Mouse (Mus musculus) midbrain, embryonic 16.5 days (tissue): ENCODE measurements around the gene Gab2. TPM values are rescaled to one million over a fixed set of nuclear protein-coding genes. Genes with fewer than 3 reads are reported as not detected.

Experiments used
- ATAC-seq: fragments of 200-750 bp; cut with Nextera tagmentation; 2 replicates; pipeline ENCODE4 v1.8.0; 2017; ENCODE audit warnings: moderate TSS enrichment
- H3K27ac ChIP-seq: fragments of 300-500 bp; sonication (generic); 2 replicates; pipeline ENCODE4 v1.5.1; 2014; ENCODE audit warnings: mild to moderate bottlenecking, low read length, mixed read lengths
- H3K27me3 ChIP-seq: fragments of 300-500 bp; sonication (generic); 2 replicates; pipeline ENCODE4 v1.6.1; 2014; ENCODE audit warnings: low read depth, low read length, mixed read lengths; ENCODE audit not compliant: control insufficient read depth, insufficient read depth
- H3K36me3 ChIP-seq: fragments of 300-500 bp; sonication (generic); 2 replicates; pipeline ENCODE4 v1.6.1; 2014; ENCODE audit warnings: mild to moderate bottlenecking, low read length, moderate library complexity, mixed read lengths; ENCODE audit not compliant: control insufficient read depth, insufficient read depth
- H3K4me1 ChIP-seq: fragments of 300-500 bp; sonication (generic); 2 replicates; pipeline ENCODE4 v1.6.1; 2014; ENCODE audit warnings: mild to moderate bottlenecking, low read length, mixed read lengths; ENCODE audit not compliant: control insufficient read depth, insufficient read depth
- H3K4me2 ChIP-seq: fragments of 300-500 bp; sonication (generic); 2 replicates; pipeline ENCODE4 v1.6.1; 2014; ENCODE audit warnings: mild to moderate bottlenecking, low read length, mixed read lengths
- H3K4me3 ChIP-seq: fragments of 300-500 bp; sonication (generic); 2 replicates; pipeline ENCODE4 v1.5.1; 2014; ENCODE audit warnings: low read depth, mild to moderate bottlenecking, low read length, moderate library complexity, mixed read lengths
- H3K9ac ChIP-seq: fragments of 300-500 bp; sonication (generic); 2 replicates; pipeline ENCODE4 v1.6.1; 2014; ENCODE audit warnings: low read depth, low read length, mixed read lengths
- H3K9me3 ChIP-seq: fragments of 300-500 bp; sonication (generic); replicated peaks from 2 replicates; pipeline ENCODE4 v1.6.1; 2014; ENCODE audit warnings: mild to moderate bottlenecking, low read length, mixed read lengths; ENCODE audit not compliant: control insufficient read depth, poor library complexity, severe bottlenecking
- WGBS: fragments of 180-500 bp; shearing (Covaris S2); extraction: QIAGEN DNeasy Blood & Tissue Kit; methylation state at CpG from one replicate; pipeline ENCODE4 v1.1.7; 2014; 5-methylcytosine and 5-hydroxymethylcytosine counted together
- polyA plus RNA-seq: library from polyadenylated mRNA; unstranded; fragments of >200 nt; fragmentation: Nextera tagmentation; extraction: Ambion mirVana; gene quantifications from 2 replicates; pipeline ENCODE4 v1.2.1, GENCODE M21; 2015

Gab2 gene
- polyA plus RNA-seq, 1 experiment from 2014 or later = 20.3 TPM

DNA sequence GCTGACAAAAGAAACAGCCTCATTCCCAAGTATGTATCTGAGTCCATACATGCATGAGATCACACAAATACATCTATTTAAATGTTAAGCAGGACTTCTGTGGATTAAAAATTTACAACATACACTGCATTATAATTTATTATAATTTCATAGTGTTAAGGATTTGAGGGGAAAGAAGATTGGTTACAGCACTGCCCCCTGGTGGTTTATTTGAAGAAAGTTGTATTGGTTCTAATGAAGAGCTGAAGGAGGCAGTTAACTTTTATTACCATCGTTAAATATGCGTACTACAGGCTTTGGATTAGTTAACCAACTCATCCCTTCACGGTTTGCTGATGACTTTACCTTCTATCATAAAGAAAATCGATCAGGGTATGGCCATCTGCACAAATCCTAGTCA is 3.9 kb downstream of the Gab2 start:
- no peak overlapping the region for H3K4me3 ChIP-seq
- 10% methylated on average over 4 of the region's 4 CpGs for whole genome bisulfite sequencing
- H3K36me3 ChIP-seq = no peaks in the 10 kb centered on the region
- H3K27me3 ChIP-seq = no peaks in the 10 kb centered on the region
- peaks cover 9% of the 10 kb centered on the region for H3K4me1 ChIP-seq
- H3K9me3 ChIP-seq = no peaks in the 10 kb centered on the region
- ATAC-seq = no peak
- no peak overlapping the region for H3K27ac ChIP-seq
- H3K4me2 ChIP-seq = no peak overlapping the region
- H3K9ac ChIP-seq = no peak overlapping the region

DNA sequence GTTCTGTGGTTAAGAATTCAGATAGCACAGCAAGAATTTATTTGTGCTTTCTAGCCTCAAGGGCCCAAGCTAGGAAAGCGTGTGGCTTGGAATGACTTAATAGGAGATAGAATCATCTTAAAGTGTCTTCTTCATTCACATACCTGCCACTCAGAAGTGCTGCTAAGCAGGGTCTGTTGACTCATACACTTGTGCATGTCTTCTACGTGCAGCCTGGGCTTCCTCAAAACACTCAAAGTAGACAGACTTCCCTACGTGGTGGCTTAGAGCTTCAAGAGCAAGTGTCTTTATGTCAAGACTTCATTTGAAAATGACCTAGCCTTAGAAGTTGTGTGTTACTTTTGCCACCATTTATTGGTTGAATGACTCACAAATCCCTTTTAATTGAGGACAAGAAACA is 12.9 kb downstream of the Gab2 start:
- Histone ChIP-seq H3K9me3 (no peaks in the 10 kb centered on the region), H3K4me2 (no peak overlapping the region), H3K27me3 (no peaks in the 10 kb centered on the region), H3K9ac (no peak overlapping the region), H3K4me3 (no peak overlapping the region), H3K4me1 (no peaks in the 10 kb centered on the region), H3K27ac (no peak overlapping the region), H3K36me3 (no peaks in the 10 kb centered on the region)
- ATAC-seq = no peak
- WGBS = 86% methylated on average over 3 of the region's 3 CpGs

DNA sequence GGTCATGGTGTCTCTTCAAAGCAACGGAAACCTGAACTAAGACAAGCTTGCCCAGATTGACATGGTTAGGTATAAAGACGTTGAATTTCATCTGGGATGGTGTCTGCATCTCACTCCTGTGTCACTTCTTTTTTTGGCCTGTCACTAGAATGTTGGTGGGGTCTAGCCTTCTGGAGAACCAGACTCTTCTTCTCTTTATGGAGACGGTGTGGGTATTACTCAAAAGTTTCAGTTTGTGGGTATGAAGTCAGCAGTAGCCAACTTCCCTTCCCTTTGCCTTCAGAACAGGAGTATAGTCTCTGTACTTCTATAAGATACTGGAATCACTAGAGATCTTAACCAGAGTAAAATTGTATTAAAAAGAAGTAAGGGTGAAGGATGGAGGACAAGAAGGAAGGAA is 26.7 kb downstream of the Gab2 start:
- Histone ChIP-seq H3K36me3 (no peaks in the 10 kb centered on the region), H3K4me1 (no peaks in the 10 kb centered on the region), H3K4me3 (no peak overlapping the region), H3K27ac (no peak overlapping the region), H3K9ac (no peak overlapping the region), H3K27me3 (no peaks in the 10 kb centered on the region), H3K9me3 (no peaks in the 10 kb centered on the region), H3K4me2 (no peak overlapping the region)
- WGBS = 94% methylated on average over 3 of the region's 3 CpGs
- no peak for ATAC-seq

DNA sequence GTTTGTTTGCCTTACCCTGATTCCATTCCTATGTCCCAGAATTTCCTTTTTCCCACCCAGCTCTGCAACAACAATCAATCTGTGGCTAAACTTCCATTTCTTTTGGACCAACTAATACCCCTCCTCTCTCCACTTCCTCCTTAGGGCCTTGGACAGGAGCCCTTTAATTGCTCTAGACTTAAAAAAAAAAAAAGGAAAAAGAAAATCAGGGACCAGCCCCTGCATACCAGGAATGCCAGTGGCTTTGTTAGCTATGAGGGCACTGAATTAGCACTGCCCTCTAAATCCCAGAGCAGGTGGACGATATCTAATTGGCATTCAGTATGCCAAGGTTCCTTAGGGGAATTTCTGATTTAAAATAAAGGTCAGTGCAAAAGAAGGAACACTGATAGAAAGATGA is 47.6 kb downstream of the Gab2 start:
- Histone ChIP-seq H3K4me2 (no peak overlapping the region), H3K4me3 (no peak overlapping the region), H3K9me3 (no peaks in the 10 kb centered on the region), H3K27ac (no peak overlapping the region), H3K27me3 (no peaks in the 10 kb centered on the region), H3K36me3 (no peaks in the 10 kb centered on the region), H3K9ac (no peak overlapping the region), H3K4me1 (no peaks in the 10 kb centered on the region)
- ATAC-seq = no peak
- whole genome bisulfite sequencing = 13% methylated on average over 1 of the region's 1 CpGs

DNA sequence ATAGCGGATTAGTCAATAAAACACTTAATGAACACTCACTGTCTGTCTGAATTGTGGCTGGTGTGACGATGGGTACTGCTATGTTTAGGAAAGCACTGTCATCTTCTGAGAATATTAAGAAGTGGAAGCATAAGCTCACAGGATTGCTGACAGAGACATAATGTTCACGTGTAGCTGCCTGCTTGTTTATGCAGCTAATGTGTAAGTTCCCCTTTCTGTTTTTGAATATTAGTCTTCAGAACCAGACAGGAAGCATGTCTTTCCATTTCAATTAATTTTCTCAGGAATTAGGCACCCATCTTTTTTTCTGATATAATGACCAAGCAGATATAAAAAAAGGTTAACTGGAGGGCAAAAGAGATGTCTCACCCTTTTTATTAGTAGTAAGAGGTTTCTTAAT is 55.1 kb downstream of the Gab2 start:
- no peaks in the 10 kb centered on the region for H3K36me3 ChIP-seq
- H3K27me3 ChIP-seq = no peaks in the 10 kb centered on the region
- no peak overlapping the region for H3K27ac ChIP-seq
- WGBS = 74% methylated on average over 3 of the region's 3 CpGs
- peaks cover 5% of the 10 kb centered on the region for H3K9me3 ChIP-seq
- H3K4me2 ChIP-seq = no peak overlapping the region
- H3K4me1 ChIP-seq = no peaks in the 10 kb centered on the region
- no peak for ATAC-seq
- H3K4me3 ChIP-seq = no peak overlapping the region
- no peak overlapping the region for H3K9ac ChIP-seq

DNA sequence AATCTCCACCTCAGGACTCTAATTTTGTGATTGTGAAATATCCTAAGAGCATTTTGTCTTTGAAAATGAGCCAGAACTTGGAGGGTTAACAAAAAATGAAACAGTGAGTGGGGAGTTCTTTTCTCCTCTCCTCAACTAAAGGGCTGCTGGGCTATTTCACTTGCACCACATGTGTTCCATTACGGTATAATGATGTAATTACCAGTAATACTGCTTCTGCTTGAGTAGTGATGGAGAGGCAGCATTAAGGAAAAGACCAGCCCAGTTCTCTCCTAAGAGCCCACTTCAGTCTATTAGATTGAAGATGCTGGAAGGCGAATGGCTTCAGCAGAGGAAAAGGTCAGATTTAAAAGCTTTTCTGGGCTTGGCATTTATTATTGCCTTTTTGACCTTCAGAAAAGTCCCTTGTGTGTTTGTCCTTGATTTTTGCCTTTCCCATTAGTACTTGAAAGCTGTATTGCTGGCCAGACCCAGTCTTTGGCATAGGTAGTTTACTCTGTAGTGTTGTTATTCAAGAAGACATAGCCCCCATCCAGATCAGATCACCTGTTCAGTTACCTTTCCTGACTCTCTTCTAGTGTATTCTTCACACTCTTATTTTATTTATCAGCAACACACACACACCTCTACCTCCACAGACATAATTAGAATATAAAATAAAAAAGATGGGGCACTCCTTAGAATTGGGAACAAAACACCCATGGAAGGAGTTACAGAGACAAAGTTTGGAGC is 69.9 kb downstream of the Gab2 start:
- ATAC-seq = peak; percentile 48; the same call in 1 of the 2 replicates
- WGBS = 61% methylated on average over 2 of the region's 2 CpGs

DNA sequence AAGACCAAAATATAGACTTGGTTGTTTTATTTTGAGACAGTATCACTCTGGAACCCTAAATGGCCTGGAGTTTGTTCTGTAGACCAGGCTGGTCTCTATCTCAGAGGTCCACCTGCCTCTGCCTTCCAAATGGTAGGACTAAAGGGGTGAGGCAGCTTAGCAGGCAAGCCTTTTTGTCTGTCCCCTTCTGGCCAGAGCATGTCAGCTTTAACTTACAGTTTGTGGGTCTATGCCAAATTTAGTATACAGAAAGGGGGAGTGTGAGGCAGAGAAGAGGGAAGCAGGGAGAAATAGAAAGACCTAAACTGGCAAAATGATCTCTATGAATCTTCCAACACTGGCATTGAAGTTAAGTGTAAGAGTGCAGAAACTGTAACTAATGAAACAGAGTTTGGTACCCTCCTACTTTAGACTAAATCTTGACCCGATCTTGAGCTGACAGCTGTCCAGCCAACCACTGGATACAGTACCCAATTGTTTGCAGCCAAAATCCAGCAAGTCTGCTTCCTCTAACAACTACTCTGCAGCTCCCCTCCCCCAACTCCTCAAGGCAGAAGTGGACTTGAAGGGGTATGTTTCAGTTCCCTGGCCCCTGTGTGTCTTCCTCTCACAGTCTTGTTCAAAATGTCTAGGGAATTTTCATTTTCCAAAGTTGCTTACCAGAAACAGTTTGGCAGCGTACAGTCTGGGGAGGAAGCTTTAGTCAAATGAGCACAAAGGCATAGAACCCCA is 73.5 kb downstream of the Gab2 start:
- ATAC-seq = no peak
- Histone ChIP-seq H3K27me3 (no peaks in the 10 kb centered on the region), H3K27ac (no peak overlapping the region), H3K36me3 (no peaks in the 10 kb centered on the region), H3K4me2 (no peak overlapping the region), H3K9me3 (no peaks in the 10 kb centered on the region), H3K9ac (no peak overlapping the region), H3K4me3 (no peak overlapping the region), H3K4me1 (no peaks in the 10 kb centered on the region; the same call in 1 of the 2 replicates)
- WGBS = 76% methylated on average over 2 of the region's 2 CpGs

More for the DNA sequence above, 69.9 kb downstream of the Gab2 start:
- Histone ChIP-seq H3K4me3 (no peak overlapping the region), H3K27ac (no peak overlapping the region), H3K9me3 (0 out of 2 replicates have a peak, but pooled peaks cover 3% of the 10 kb centered on the region), H3K27me3 (no peaks in the 10 kb centered on the region), H3K4me2 (no peak overlapping the region), H3K36me3 (no peaks in the 10 kb centered on the region), H3K4me1 (no peaks in the 10 kb centered on the region; the same call in 1 of the 2 replicates), H3K9ac (no peak overlapping the region)

DNA sequence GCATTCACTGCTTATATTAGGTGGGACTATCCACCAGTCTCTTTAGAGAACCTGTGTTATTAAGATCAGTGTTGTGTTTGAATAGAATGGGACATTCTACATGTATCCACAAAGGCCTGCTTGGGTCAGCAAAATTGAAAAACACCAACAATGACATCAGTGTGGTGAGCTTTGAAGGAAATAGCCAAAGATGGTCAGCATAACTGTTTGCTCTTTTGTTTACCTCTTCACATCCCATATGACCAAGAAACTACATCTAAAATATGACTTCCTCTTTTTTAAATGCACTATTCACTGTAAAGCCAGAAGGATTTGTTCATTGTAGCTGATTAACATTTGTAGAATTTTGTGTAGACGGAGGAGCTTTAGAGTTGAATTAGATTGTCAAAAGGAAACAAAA is 82.9 kb downstream of the Gab2 start:
- 61% methylated on average over 1 of the region's 1 CpGs for WGBS
- Histone ChIP-seq H3K27me3 (no peaks in the 10 kb centered on the region), H3K36me3 (no peaks in the 10 kb centered on the region), H3K4me1 (no peaks in the 10 kb centered on the region), H3K27ac (no peak overlapping the region), H3K4me3 (no peak overlapping the region), H3K4me2 (no peak overlapping the region), H3K9me3 (no peaks in the 10 kb centered on the region), H3K9ac (no peak overlapping the region)
- no peak for ATAC-seq

DNA sequence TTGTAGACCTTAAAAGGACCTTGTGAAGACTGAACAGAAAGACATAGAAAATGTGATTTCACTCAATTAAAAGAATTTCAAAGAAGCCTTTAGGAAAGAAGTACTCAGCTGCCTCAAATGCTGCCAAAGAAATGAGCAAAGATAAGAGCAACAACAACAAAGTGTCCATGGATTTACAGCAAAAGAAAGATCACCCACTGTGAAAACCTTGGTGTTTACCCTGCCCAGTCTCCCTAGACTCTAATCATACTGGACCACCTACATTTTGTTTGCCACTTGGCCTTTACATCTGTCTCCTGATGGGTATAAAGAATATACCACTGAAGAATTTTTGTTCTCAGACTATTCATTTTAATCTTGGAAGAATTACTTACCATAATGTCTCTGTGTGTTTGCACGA is 89.7 kb downstream of the Gab2 start:
- no peaks in the 10 kb centered on the region for H3K36me3 ChIP-seq
- no peaks in the 10 kb centered on the region for H3K4me1 ChIP-seq
- 95% methylated on average over 1 of the region's 1 CpGs for WGBS
- no peak overlapping the region for H3K4me2 ChIP-seq
- H3K27me3 ChIP-seq = no peaks in the 10 kb centered on the region
- H3K27ac ChIP-seq = no peak overlapping the region
- no peak overlapping the region for H3K4me3 ChIP-seq
- H3K9ac ChIP-seq = no peak overlapping the region
- no peak for ATAC-seq
- H3K9me3 ChIP-seq = no peaks in the 10 kb centered on the region
